Mouse (Mus musculus) erythroblast, embryonic 14.5 days (primary cell): ENCODE data around the gene Vav2. TPM values are rescaled to one million over a fixed set of nuclear protein-coding genes. Genes with fewer than 3 reads are reported as not detected.

Experiments
- H3K27me3 ChIP-seq: 2 replicates; pipeline ENCODE4 v1.6.1; 2012; ENCODE audit warnings: inconsistent platforms; ENCODE audit not compliant: control insufficient read depth
- H3K36me3 ChIP-seq: 2 replicates; pipeline ENCODE4 v1.6.1; 2012; ENCODE audit warnings: mild to moderate bottlenecking, inconsistent platforms; ENCODE audit not compliant: control insufficient read depth
- H3K4me1 ChIP-seq: 2 replicates; pipeline ENCODE4 v1.6.1; 2012; ENCODE audit warnings: inconsistent platforms; ENCODE audit not compliant: control insufficient read depth
- H3K4me3 ChIP-seq: replicated peaks from 2 replicates; pipeline ENCODE3; 2012; ENCODE audit warnings: moderate library complexity, mild to moderate bottlenecking, inconsistent platforms
- H3K9me3 ChIP-seq: 2 replicates; pipeline ENCODE4 v1.6.1; 2012; ENCODE audit warnings: low read length, inconsistent platforms, mixed read lengths; ENCODE audit not compliant: control insufficient read depth
- GATA1 ChIP-seq: IDR thresholded peaks from 2 replicates; pipeline ENCODE4 v1.6.1; 2012; ENCODE audit warnings: low read length, inconsistent platforms, mixed read lengths
- TAL1 ChIP-seq: IDR thresholded peaks from 3 replicates; pipeline ENCODE4 v1.6.1; 2012; ENCODE audit warnings: low read length, inconsistent platforms, mixed read lengths
- polyA plus RNA-seq: library from polyadenylated mRNA; stranded (reverse); fragments of >175 nt; gene quantifications from 2 replicates; pipeline ENCODE4 v1.2.3, GENCODE M21; 2012

Vav2 gene
- polyA plus RNA-seq, 1 experiment: 0.10 TPM

DNA sequence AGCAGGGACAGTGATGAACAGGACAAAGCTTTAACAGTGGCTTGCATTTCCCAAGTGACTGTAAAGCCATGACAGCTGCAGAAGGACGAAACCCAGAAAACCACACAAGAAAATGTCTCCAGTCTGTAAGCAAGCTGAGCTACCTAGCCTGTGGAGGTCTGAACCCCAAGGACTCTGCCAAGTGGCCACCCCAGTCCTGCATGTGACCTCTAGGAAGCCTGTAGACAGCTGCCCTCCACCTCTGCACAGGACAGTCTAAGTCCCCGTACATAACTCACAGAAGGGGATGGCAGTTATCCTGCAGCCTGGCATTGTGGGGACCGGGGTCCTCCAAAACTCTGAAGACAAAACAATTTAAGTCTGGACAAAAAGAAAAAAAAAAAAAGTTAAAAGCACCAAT lies 19.1 kb upstream of the Vav2 start:
- H3K4me3 ChIP-seq: no peak overlapping the region
- no peaks in the 10 kb centered on the region for H3K9me3 ChIP-seq
- H3K36me3 ChIP-seq: peaks cover 68% of the 10 kb centered on the region
- TF ChIP-seq GATA1 (no peak), TAL1 (no peak)
- peaks cover 18% of the 10 kb centered on the region for H3K4me1 ChIP-seq
- H3K27me3 ChIP-seq: no peaks in the 10 kb centered on the region

DNA sequence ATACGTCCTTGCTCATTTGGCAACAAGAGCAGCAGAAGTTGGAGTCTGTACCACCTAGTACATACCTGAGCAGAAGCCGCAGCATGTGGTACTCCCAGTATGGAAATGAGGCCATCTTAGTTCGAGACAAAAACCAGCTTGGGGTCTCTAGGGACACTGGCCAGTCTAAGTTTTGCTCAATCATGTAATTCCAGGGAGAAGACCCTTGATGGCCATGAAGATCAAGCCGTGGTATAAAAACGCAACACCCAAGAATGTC lies 16.5 kb upstream of the Vav2 start:
- Histone ChIP-seq H3K4me3 (no peak overlapping the region), H3K9me3 (no peaks in the 10 kb centered on the region; the same call in 1 of the 2 replicates), H3K4me1 (peaks cover 22% of the 10 kb centered on the region), H3K27me3 (no peaks in the 10 kb centered on the region), H3K36me3 (peaks cover 43% of the 10 kb centered on the region)
- TF ChIP-seq TAL1 (no peak), GATA1 (no peak)

DNA sequence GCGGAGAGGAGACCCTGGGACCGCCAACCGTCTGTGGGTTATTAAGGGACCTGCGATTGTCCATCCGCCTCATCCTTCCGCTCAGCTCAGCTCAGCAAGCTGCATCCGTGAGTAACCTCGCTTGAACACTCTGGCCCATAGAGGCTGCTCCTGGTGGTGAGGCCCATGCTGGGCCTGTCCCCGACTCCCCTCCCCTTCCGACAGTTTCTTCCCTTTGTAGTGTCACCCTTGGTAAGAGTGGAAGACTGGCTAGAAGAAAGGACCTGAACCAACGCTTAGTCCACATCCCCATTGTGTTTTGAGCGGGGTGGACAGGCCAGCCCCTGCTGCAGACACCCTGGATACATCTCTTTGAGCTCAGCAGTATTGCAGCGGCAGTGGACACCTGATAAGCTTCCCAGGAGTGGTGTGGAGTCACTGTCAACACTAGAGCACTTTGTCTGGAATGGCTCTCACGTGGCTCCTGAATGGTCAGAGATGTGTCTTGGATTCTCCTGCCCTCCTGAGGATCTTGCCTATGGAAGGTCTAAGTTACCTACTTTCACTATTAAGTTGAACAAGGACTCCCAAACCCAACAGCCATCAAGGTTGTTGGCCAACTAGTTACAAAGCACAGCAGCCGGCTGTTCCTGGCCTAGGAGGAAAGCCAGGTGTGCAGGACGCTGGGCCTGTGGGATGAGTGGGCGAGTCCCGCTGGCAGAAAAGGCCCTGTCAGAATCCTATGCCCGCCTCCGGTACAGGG lies 16.0 kb upstream of the Vav2 start:
- Histone ChIP-seq H3K36me3 (peaks cover 38% of the 10 kb centered on the region), H3K9me3 (no peaks in the 10 kb centered on the region; the same call in 1 of the 2 replicates), H3K4me1 (peaks cover 27% of the 10 kb centered on the region), H3K4me3 (peak overlapping the region; percentile 66), H3K27me3 (no peaks in the 10 kb centered on the region)
- no peak for TF ChIP-seq TAL1
- TF ChIP-seq GATA1: no peak

DNA sequence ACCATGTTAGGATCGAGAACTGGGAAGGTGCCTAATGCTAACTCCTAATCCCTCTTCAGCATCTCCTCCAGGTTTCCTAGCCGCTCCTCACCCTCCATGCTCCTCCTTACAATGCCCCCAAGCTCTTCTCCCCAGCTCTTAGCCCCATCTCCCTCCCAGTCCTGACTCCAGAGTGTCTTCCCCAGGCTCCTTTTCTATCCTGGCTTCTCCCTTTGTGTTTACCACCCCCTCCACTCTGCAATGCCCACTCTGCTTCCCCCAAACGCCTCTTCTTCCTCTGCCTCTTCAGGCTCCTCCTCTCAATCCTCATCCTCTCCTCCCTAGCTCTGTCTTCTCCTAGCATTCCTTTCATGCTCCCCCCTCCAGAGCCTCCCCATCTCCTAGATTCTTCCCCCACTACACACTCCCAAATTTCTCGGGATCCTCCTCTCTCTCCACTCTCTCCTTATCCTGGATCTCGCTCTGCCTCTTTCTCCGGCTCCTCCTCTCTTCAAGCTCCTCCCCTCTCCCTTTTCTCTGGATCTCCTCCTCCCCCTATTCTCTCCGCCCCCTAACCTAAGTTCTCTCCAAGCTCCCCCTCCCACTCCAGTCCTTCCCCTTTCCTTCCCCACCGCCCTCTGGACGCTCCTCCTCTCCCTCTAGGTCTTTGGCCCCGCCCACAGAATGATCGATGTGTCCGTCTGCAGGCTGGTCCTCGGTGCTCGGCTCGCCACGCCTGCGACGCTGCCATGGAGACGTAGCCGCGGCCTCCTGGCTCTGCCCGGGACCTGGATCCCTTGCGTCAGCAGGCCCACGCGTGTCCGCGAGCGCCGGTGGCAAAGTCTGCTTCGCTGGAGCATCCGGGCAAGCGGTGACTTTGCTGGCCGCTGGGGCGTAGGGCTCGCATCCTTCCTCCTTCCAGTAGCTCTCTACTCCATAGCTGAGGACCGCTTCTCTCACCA lies 15.2 kb upstream of the Vav2 start, which contains the start of gene Brd3os:
Brd3os (plus strand) TSS at position 558 of the 941 bp plus-strand sequence.
- Histone ChIP-seq H3K4me3 (peak within 1 kb of the TSS; percentile 66), H3K9me3 (no peaks in the 10 kb centered on the region; the same call in 1 of the 2 replicates), H3K4me1 (peaks cover 32% of the 10 kb centered on the region), H3K27me3 (no peaks in the 10 kb centered on the region), H3K36me3 (peaks cover 30% of the 10 kb centered on the region)
- no peak for TF ChIP-seq TAL1
- no peak for TF ChIP-seq GATA1

DNA sequence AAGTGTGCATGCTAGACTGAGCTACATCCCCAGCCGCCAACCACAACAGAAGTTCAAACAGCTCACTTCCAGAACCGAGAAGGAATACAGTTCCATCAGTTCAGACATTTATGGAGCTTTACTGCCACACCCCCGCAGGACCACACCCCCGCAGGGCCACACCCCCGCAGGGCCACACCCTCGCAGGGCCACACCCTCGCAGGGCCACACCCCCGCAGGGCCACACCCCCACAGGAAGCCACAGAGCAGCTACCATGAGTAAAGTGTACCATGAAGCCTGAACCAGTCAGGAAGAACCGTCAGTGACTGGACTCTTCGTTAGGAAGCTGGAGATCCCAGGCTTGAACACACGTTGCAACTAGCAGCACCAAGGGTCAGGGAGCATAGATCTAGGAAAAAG lies 11.4 kb upstream of the Vav2 start:
- no peak for TF ChIP-seq TAL1
- TF ChIP-seq GATA1: no peak
- no peaks in the 10 kb centered on the region; the same call in 1 of the 2 replicates for H3K9me3 ChIP-seq
- H3K36me3 ChIP-seq: no peaks in the 10 kb centered on the region
- H3K27me3 ChIP-seq: peaks cover 2% of the 10 kb centered on the region; the same call in 1 of the 2 replicates
- peaks cover 31% of the 10 kb centered on the region for H3K4me1 ChIP-seq
- no peak overlapping the region for H3K4me3 ChIP-seq

DNA sequence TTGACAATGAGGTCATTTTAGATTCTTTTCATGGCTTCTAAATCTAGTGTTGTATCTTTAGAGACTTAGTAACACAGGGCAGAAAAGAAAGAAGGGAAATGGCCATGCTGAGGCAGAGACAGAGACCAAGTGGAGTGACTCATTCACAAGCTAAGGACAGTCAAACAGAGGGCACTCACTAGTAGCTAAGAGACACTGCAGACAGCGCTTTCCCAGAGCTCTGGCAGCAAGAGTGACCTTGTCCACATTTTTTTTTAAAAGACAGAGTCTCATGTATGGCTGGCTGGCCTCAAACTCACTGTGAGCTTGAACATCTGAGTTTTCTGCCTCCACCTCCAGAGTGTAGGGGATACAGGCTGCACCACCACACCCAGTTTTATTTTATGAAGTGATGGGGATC lies 11.0 kb upstream of the Vav2 start:
- H3K4me1 ChIP-seq: peaks cover 27% of the 10 kb centered on the region
- no peaks in the 10 kb centered on the region for H3K36me3 ChIP-seq
- peaks cover 2% of the 10 kb centered on the region; the same call in 1 of the 2 replicates for H3K27me3 ChIP-seq
- TF ChIP-seq TAL1 (no peak), GATA1 (no peak)
- H3K9me3 ChIP-seq: no peaks in the 10 kb centered on the region; the same call in 1 of the 2 replicates
- H3K4me3 ChIP-seq: no peak overlapping the region

DNA sequence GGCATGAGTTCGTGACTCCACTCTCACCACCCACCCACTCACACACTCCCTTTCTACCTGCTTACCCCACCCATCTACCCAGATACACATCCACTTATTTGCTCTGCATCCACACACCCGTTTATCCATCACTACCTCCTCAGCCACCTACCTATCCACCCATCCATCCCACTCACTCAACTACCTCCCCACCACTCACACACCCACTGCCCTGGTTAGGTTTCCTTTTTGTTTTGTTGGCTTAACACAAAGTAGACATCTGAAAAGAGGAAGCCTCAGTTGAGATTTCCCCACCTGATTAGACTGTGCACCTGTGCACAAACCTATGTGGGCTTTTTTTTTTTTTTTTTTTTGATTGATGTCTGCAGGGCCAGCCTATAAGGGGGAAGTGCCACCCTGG lies 5.8 kb upstream of the Vav2 start:
- Histone ChIP-seq H3K9me3 (no peaks in the 10 kb centered on the region), H3K4me3 (no peak overlapping the region), H3K4me1 (peaks cover 6% of the 10 kb centered on the region), H3K36me3 (no peaks in the 10 kb centered on the region), H3K27me3 (peaks cover 9% of the 10 kb centered on the region)
- TF ChIP-seq TAL1 (no peak), GATA1 (no peak)

DNA sequence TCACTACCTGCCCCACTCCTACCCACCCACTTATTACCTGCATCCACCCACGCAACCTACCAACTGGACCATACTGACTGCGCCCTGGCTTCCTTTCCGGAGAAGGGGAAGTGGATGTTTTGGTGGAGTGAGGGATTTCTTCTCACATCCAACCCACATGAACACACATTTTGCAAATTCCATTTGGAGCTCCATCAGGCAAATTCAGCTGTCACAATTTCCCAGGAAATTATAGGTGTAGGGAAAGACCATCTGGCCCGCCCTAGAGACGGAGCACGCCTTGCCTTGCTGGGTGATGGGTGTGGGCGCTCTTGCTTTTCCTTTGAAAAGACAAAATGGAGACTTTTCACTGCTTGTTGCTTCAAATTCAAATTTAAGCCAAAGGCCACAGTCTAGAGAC lies 3.8 kb upstream of the Vav2 start:
- peaks cover 25% of the 10 kb centered on the region for H3K4me1 ChIP-seq

DNA sequence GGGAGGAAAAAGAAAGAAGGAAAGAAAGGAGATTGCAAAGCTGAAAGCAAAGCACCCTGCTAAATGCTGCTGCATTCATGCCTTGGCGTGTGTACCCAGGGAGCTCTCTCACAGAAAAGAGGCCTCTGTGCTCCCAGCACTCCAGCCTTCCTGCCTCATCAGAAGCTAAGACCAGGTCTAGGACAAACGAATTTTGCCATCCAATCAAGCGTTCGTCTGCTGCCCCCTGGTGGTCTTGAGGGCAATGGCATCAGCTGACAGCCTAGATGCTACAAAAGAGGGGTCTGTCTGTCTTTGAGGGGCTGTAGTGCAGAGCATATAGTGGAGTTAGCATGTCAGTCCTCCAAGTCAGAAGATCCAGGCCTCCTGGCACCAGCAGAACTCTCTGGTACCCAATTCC lies 1.2 kb upstream of the Vav2 start:
- H3K27me3 ChIP-seq: peaks cover 46% of the 10 kb centered on the region
- TF ChIP-seq TAL1: no peak
- no peak for TF ChIP-seq GATA1
- H3K4me3 ChIP-seq: no peak overlapping the region
- H3K36me3 ChIP-seq: no peaks in the 10 kb centered on the region
- no peaks in the 10 kb centered on the region; the same call in 1 of the 2 replicates for H3K9me3 ChIP-seq
- H3K4me1 ChIP-seq: peaks cover 27% of the 10 kb centered on the region

More for the DNA sequence above, 3.8 kb upstream of the Vav2 start:
- peaks cover 25% of the 10 kb centered on the region for H3K27me3 ChIP-seq
- no peaks in the 10 kb centered on the region for H3K36me3 ChIP-seq
- TF ChIP-seq TAL1 (no peak), GATA1 (no peak)
- H3K4me3 ChIP-seq: no peak overlapping the region
- H3K9me3 ChIP-seq: no peaks in the 10 kb centered on the region; the same call in 1 of the 2 replicates
